Mouse (Mus musculus) heart, embryonic 11.5 days (tissue): Measurements from ENCODE around the gene Ddx39. TPM values are rescaled to one million over a fixed set of nuclear protein-coding genes. Genes with fewer than 3 reads are reported as not detected.

Source experiments
- ATAC-seq: fragments of 200-750 bp; cut with Nextera tagmentation; replicated peaks from 2 replicates; pipeline ENCODE4 v1.8.0; 2017; ENCODE audit warnings: moderate library complexity; ENCODE audit not compliant: insufficient number of reproducible peaks, low FRiP score, low TSS enrichment
- H3K27ac ChIP-seq: fragments of 300-500 bp; sonication (generic); 2 replicates; pipeline ENCODE4 v1.5.1; 2014; ENCODE audit warnings: mild to moderate bottlenecking, low read depth, low read length
- H3K27me3 ChIP-seq: fragments of 300-500 bp; sonication (generic); 2 replicates; pipeline ENCODE4 v1.6.1; 2014; ENCODE audit warnings: mild to moderate bottlenecking, low read length, mixed read lengths; ENCODE audit not compliant: control insufficient read depth, insufficient read depth
- H3K36me3 ChIP-seq: fragments of 300-500 bp; sonication (generic); 2 replicates; pipeline ENCODE4 v1.6.1; 2014; ENCODE audit warnings: mild to moderate bottlenecking, low read length, moderate library complexity, mixed read lengths; ENCODE audit not compliant: control insufficient read depth, insufficient read depth
- H3K4me1 ChIP-seq: fragments of 300-500 bp; sonication (generic); 2 replicates; pipeline ENCODE4 v1.6.1; 2014; ENCODE audit warnings: low read length; ENCODE audit not compliant: control insufficient read depth, insufficient read depth
- H3K4me2 ChIP-seq: fragments of 300-500 bp; sonication (generic); 2 replicates; pipeline ENCODE4 v1.6.1; 2014; ENCODE audit warnings: mild to moderate bottlenecking, moderate library complexity
- H3K4me3 ChIP-seq: fragments of 300-500 bp; sonication (generic); 2 replicates; pipeline ENCODE4 v1.5.1; 2014; ENCODE audit warnings: low read depth, low read length
- H3K9ac ChIP-seq: fragments of 300-500 bp; sonication (generic); 2 replicates; pipeline ENCODE4 v1.6.1; 2014; ENCODE audit warnings: mild to moderate bottlenecking, low read depth, low read length, moderate library complexity
- H3K9me3 ChIP-seq: fragments of 300-500 bp; sonication (generic); replicated peaks from 2 replicates; pipeline ENCODE4 v1.6.1; 2016; ENCODE audit warnings: low read length; ENCODE audit not compliant: control insufficient read depth
- WGBS: fragments of 180-500 bp; shearing (Covaris S2); extraction: QIAGEN DNeasy Blood & Tissue Kit; methylation state at CpG from one replicate; pipeline ENCODE4 v1.1.7; 2014; ENCODE audit not compliant: insufficient replicate concordance; 5-methylcytosine and 5-hydroxymethylcytosine counted together
- microRNA-seq: library from miRNA; unstranded; fragments of <30 nt; microRNA quantifications from one replicate; pipeline ENCODE4, GENCODE M21; 2016; ENCODE audit warnings: borderline number of aligned reads
- polyA plus RNA-seq: library from polyadenylated mRNA; unstranded; fragments of >200 nt; fragmentation: Nextera tagmentation; extraction: Ambion mirVana; gene quantifications from 2 replicates; pipeline ENCODE4 v1.2.1, GENCODE M21; 2014

The Ddx39 gene
- polyA plus RNA-seq, 1 experiment from 2014 or later = 143 TPM

DNA sequence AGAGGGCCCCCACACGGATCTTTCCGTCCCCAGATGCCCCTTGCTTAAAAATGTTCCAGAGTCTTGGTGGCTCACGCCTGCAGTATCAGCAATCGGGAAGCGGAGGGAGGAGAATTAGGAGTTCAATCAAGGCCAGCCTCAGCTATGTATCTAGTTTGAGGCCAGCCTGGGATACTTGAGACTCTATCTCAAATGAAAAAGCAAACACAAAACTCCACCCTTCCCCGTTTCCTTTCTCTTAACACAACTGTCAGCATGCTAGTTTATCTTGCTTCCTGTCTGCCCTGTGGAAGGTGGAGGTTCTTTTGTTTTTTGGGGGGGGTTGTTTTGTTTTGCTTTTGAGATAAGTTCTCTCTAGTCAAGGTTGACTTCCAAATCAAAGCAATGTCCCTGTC lies 58.5 kb downstream of the Ddx39 start:
- Histone ChIP-seq H3K27me3 (no peaks in the 10 kb centered on the region), H3K9ac (0 out of 2 replicates have a peak overlapping the region, but pooled peaks have one; percentile 43), H3K4me3 (peak overlapping the region; percentile 50), H3K27ac (peak overlapping the region; percentile 35; the same call in 1 of the 2 replicates), H3K4me1 (no peaks in the 10 kb centered on the region), H3K4me2 (peak overlapping the region; percentile 80), H3K9me3 (no peaks in the 10 kb centered on the region), H3K36me3 (no peaks in the 10 kb centered on the region)
- 27% methylated on average over 6 of the region's 6 CpGs for WGBS
- 0 out of 2 replicates have a peak, but pooled peaks have one; percentile 11 for ATAC-seq

DNA sequence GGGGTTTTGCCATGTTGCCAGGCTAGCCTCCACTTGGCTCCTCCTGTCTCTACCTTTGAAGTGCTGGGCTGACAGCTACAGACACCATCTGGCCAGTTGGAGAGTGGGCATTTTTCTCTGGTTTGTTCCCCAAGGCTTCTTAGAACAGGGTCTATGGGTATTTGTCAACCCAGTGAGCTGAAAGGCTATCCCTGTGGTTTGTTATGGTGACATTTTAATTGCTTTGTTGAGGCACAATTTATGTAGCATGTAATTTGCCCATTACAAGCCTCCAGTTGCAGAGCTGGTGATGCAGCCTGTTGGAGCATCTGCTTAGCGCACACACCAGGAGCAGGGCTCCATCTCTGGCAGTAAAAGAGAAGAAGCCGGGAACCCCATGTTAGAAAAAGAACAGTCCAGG lies 59.2 kb downstream of the Ddx39 start:
- no peaks in the 10 kb centered on the region for H3K36me3 ChIP-seq
- ATAC-seq = no peak
- H3K27me3 ChIP-seq = no peaks in the 10 kb centered on the region
- no peak overlapping the region for H3K27ac ChIP-seq
- H3K9me3 ChIP-seq = no peaks in the 10 kb centered on the region
- WGBS = 89% methylated on average over 2 of the region's 2 CpGs
- no peak overlapping the region for H3K4me3 ChIP-seq
- H3K4me2 ChIP-seq = no peak overlapping the region
- H3K9ac ChIP-seq = no peak overlapping the region
- no peaks in the 10 kb centered on the region for H3K4me1 ChIP-seq

Small RNA genes within 50 kb of the gene (microRNA-seq; reads per million reads assigned to microRNA genes)
- gene Mir1668 = 0.27 reads per million

Other genes starting within 250 kb of the Ddx39 start
- gene Olfr370, start 179.4 kb upstream of the Ddx39 start, polyA plus RNA-seq = 0.08 TPM in 1 of 2 replicates, not detected in the other
- 546 and 556 TPM in 2 replicates for gene Ndufb7, start 148.5 kb upstream of the Ddx39 start, polyA plus RNA-seq
- gene Tecr, start 107.2 kb upstream of the Ddx39 start, polyA plus RNA-seq = 531 and 534 TPM in 2 replicates
- 51.2 and 51.5 TPM in 2 replicates for gene Dnajb1, start 107.0 kb upstream of the Ddx39 start, polyA plus RNA-seq
- gene Gipc1, start 62.5 kb upstream of the Ddx39 start, polyA plus RNA-seq = 171 and 180 TPM in 2 replicates
- 0.13 and 0.63 TPM in 2 replicates for gene Ptger1, start 48.5 kb upstream of the Ddx39 start, polyA plus RNA-seq
- gene Pkn1, start 16.0 kb upstream of the Ddx39 start, polyA plus RNA-seq = 17.0 and 21.2 TPM in 2 replicates
- gene Adgre5, start 26.1 kb downstream of the Ddx39 start, polyA plus RNA-seq = 17.6 and 18.8 TPM in 2 replicates
- 10.2 and 13.5 TPM in 2 replicates for gene Adgrl1, start 184.9 kb downstream of the Ddx39 start, polyA plus RNA-seq
- 0.58 and 0.76 TPM in 2 replicates for gene Gm10644, start 240.0 kb downstream of the Ddx39 start, polyA plus RNA-seq
- 69.4 and 72.2 TPM in 2 replicates for gene Asf1b, start 240.3 kb downstream of the Ddx39 start, polyA plus RNA-seq